Mouse (Mus musculus) CD4-positive helper T cell, adult 2 months (primary cell): ENCODE measurements around the gene Praf2.
A peak's percentile ranks its signal among the peaks of the same experiment; 100 is the strongest.

ENCODE experiments used
- DNase-seq: peaks from one replicate; pipeline ENCODE4 v3.0.0-alpha.2; 2012; ENCODE audit warnings: low read depth, missing footprints, low spot score

Praf2 gene

GRCm38 (mm10) chrX:7739336-7740081, 11.3 kb downstream of the Praf2 start:
- DNase-seq = no peak

GRCm38 (mm10) chrX:7740082-7740819, 12.0 kb downstream of the Praf2 start:
- no peak for DNase-seq

- DNase-seq = no peak
Observed at GRCm38 (mm10) chrX:7741103-7741502, 12.9 kb downstream of the Praf2 start.

GRCm38 (mm10) chrX:7743470-7743869, 15.2 kb downstream of the Praf2 start:
- no peak for DNase-seq

GRCm38 (mm10) chrX:7744940-7745339, 16.7 kb downstream of the Praf2 start:
- DNase-seq = no peak

- DNase-seq = no peak
Observed at GRCm38 (mm10) chrX:7745429-7745828, 17.2 kb downstream of the Praf2 start.

DNA sequence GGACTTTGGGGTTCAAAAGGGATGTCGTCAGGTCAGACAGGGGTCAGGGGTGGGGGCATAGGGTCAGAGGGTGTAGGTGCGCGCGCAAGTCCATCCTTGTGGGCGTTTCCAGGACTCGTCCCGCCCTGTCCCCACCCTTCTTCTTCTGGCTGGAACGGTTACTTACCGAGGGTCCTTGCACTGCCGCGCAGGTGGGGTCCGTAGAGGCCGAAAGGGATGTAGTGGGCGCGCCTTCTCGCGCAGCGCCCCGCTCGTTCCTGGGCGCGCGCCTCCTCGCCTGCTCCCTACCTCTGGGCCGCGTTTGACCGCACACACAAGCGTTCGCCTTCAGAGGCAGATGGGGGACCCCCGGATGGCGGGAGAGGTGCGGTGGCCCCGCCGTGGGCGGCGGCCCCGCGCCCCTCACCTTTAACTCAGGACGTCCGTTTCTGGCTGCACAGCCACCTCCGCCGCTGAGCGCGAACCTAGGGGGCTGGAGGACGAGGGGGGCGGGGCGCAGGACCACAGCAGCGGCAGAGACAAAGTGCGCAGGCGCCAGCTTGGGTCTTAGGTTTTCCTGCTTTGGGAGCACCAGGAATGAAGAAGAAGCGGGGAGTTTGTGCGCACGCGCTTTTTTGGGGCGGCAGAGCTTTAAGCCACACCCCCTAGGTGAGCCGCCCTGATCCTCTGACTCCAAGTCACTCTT, 22.3 kb downstream of the Praf2 start, which contains the start of gene Ccdc120:
TSS of gene Ccdc120 (minus strand) at position 474 of the 685 bp plus-strand sequence.
- DNase-seq = no peak

- peak; percentile 10 for DNase-seq
Observed at GRCm38 (mm10) chrX:7753627-7754026, 25.4 kb downstream of the Praf2 start.

DNA sequence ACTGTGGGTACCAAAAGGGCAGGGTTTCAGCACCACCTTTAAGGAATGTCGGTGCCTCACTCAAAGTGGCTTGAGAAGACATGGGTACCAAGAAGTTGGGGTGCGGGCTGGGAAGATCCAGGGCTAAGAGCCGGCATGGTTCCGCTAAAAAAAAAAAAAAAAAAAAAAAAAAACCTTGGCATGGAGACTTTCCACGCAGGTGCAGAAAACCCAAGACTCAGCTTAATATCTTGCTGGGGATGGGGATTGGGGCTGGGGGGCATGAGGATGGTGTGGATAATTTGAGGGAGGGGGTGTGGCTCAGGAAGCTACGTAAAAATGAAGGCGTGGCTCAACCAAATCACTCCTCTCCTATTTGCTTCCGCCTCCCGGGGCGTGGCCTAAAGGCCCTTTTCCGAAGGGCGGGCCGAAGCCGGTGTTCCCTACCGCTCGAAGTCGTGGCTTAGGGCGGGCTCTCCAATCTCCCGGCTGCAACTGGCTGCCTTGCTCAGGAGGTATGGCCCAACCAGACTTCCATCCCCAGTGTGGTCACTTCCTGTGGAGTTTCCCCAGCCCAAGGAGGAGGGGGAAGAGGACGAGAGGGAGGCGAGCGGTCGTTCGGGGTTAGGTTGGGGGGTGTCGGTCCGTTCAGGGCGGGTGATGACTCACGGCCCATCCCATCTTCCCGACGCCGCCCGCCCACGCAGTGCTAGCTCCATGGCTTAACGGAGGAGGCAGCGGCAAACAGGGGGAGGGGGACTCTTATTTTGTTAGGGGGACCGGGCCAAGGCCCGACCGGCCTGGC, 34.1 kb downstream of the Praf2 start, which contains the start of gene Tfe3:
TSS of gene Tfe3 (plus strand) at position 424 of the 784 bp plus-strand sequence.
- peak; percentile 94 for DNase-seq

DNA sequence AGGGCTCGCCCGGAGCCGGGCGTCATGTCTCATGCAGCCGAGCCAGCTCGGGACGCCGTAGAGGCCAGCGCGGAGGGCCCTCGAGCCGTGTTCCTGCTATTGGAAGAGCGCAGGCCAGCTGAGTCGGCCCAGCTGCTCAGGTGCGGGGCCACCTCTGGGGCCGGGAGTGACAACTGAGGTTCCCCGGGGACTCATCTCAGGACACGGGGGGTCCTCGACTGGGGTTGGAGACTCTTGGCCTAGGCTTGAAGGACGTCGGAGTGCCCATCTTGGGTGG, 34.6 kb downstream of the Praf2 start:
- DNase-seq = no peak

GRCm38 (mm10) chrX:7763631-7764393, 35.6 kb downstream of the Praf2 start:
- peak; percentile 37 for DNase-seq

GRCm38 (mm10) chrX:7764657-7765280, 36.5 kb downstream of the Praf2 start:
- peak; percentile 5 for DNase-seq

GRCm38 (mm10) chrX:7765281-7765670, 37.0 kb downstream of the Praf2 start:
- no peak for DNase-seq

GRCm38 (mm10) chrX:7765764-7766163, 37.5 kb downstream of the Praf2 start:
- no peak for DNase-seq

DNA sequence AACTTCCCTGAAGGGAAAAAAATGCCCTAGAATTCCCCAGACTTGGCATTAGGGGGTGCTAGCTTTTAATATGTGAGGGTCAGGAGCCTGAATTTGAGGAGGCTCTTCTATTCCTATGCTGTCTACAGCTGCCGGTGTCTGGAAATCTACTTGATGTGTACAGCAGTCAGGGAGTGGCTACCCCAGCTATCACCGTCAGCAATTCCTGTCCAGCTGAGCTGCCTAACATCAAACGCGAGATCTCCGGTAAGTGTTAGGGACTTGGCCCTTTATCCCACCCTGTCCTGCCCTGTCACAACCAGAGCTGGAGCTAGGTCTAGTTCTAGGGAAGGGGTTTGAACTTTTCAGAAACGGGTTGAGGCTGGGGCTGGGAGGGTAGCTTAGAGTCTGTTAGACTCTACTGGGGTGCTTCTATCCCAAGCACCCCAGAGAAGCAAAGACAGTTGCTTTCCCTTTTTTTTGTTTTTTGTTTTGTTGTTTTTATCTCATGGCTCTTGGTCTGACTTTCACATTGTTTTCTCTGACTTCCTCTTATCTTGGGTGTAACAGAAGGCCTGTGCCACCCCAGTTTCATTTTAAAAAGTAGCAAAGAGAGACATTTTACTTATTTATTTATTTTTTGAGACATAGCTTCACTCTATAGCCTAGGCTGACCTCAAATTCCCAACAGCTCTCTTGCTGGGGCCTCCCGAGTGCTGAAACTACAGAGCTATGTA, 41.2 kb downstream of the Praf2 start:
- DNase-seq = no peak

GRCm38 (mm10) chrX:7772766-7773165, 44.5 kb downstream of the Praf2 start:
- peak; percentile 16 for DNase-seq

GRCm38 (mm10) chrX:7775501-7776205, 47.4 kb downstream of the Praf2 start:
- no peak for DNase-seq

DNA sequence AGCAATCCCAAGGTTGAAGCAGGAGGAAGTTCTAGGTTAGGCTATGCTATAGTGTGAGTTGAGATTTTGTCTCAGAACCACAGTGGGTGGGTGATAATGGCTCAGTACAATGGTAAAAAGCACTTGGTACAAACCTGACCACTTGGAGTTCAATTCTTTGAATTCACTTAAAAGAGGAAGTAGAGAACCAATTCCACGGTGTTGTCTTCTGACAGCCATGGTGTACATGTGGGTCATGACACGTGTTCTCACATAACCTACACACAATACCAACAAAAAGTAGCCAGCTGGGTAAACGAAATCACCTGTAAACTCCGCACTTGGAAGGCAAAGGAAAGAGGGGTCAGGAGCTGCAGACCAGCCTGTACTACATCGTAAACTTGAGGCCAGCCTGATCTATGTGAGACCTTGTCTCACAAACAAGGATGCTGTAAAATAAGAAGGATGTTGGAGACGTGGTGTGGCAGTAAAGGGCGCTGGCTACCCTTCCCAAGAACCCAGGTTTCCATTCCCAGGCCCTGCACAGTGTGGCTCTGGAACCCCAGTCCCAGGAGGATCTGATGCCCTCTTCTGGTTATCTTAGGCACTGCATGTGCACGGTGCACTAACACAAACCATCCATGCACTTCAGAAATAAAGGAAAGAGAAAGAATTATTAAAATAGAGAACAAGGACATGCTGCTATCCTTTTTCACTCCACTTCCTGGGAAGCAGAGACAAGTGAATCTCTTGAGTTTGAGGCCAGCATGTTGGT, 48.3 kb downstream of the Praf2 start:
- DNase-seq = peak; percentile 38
